Mouse (Mus musculus) heart, adult 11 months (tissue): ENCODE measurements around the gene Ptgfrn.

Experiments
- DNase-seq: peaks from one replicate; pipeline ENCODE4 v3.0.0; 2022

The Ptgfrn gene

GRCm38 (mm10) chr3:101078344-101078743, 31.7 kb downstream of the Ptgfrn start:
- DNase-seq, result peak; percentile 97

- DNase-seq, result no peak
Observed at GRCm38 (mm10) chr3:101077710-101078100, 32.4 kb downstream of the Ptgfrn start.

- peak; percentile 92 for DNase-seq
Observed at GRCm38 (mm10) chr3:101076966-101077709, 32.9 kb downstream of the Ptgfrn start.

- peak; percentile 90 for DNase-seq
Observed at GRCm38 (mm10) chr3:101075866-101076265, 34.2 kb downstream of the Ptgfrn start.

GRCm38 (mm10) chr3:101073384-101073783, 36.7 kb downstream of the Ptgfrn start:
- no peak for DNase-seq

GRCm38 (mm10) chr3:101072506-101073215, 37.4 kb downstream of the Ptgfrn start:
- no peak for DNase-seq

GRCm38 (mm10) chr3:101071576-101071975, 38.5 kb downstream of the Ptgfrn start:
- no peak for DNase-seq

GRCm38 (mm10) chr3:101070796-101071235, 39.3 kb downstream of the Ptgfrn start:
- DNase-seq, result peak; percentile 97

GRCm38 (mm10) chr3:101070230-101070795, 39.8 kb downstream of the Ptgfrn start:
- peak; percentile 98 for DNase-seq

- DNase-seq, result no peak
Observed at GRCm38 (mm10) chr3:101068701-101069100, 41.4 kb downstream of the Ptgfrn start.

- DNase-seq, result peak; percentile 87
Observed at GRCm38 (mm10) chr3:101066175-101066574, 43.9 kb downstream of the Ptgfrn start.

- DNase-seq, result no peak
Observed at GRCm38 (mm10) chr3:101061865-101062585, 48.1 kb downstream of the Ptgfrn start.

GRCm38 (mm10) chr3:101059214-101059613, 50.9 kb downstream of the Ptgfrn start:
- no peak for DNase-seq

GRCm38 (mm10) chr3:101058203-101058602, 51.9 kb downstream of the Ptgfrn start:
- DNase-seq, result no peak

- DNase-seq, result no peak
Observed at GRCm38 (mm10) chr3:101055216-101055615, 54.9 kb downstream of the Ptgfrn start.

GRCm38 (mm10) chr3:101051601-101052000, 58.5 kb downstream of the Ptgfrn start:
- no peak for DNase-seq

- DNase-seq, result no peak
Observed at GRCm38 (mm10) chr3:101049997-101050396, 60.1 kb downstream of the Ptgfrn start.

GRCm38 (mm10) chr3:101048781-101049180, 61.3 kb downstream of the Ptgfrn start:
- no peak for DNase-seq

GRCm38 (mm10) chr3:101047586-101048275, 62.3 kb downstream of the Ptgfrn start:
- DNase-seq, result peak; percentile 98

- DNase-seq, result peak; percentile 98
Observed at GRCm38 (mm10) chr3:101045431-101045830, 64.6 kb downstream of the Ptgfrn start.

- DNase-seq, result no peak
Observed at GRCm38 (mm10) chr3:101044686-101045085, 65.4 kb downstream of the Ptgfrn start.

- DNase-seq, result no peak
Observed at GRCm38 (mm10) chr3:101041997-101042396, 68.1 kb downstream of the Ptgfrn start.
